Mouse (Mus musculus) left cerebral cortex, postnatal 25 days (tissue): Measurements from ENCODE around the gene Znrf1. TPM values are rescaled to one million over a fixed set of nuclear protein-coding genes. Genes with fewer than 3 reads are reported as not detected.

ENCODE experiments used
- DNase-seq, 2 experiments: peaks; one replicate each; pipeline ENCODE4 v3.0.0; 2022; ENCODE audit warnings: low spot score in 2 of 2, mixed read lengths in 1 of 2
- intact Hi-C: fragments of 180-260 bp; cut with DNase I; formaldehyde crosslinking; loops from one replicate; pipeline ENCODE4 v1.15.1; 2025
- total RNA-seq, 2 experiments: library from RNA; stranded (reverse); gene quantifications; 2 replicates each; pipeline ENCODE4 v1.2.3; 2021

Znrf1 gene
- total RNA-seq, 2 experiments from 2014 or later: 166 TPM

DNA sequence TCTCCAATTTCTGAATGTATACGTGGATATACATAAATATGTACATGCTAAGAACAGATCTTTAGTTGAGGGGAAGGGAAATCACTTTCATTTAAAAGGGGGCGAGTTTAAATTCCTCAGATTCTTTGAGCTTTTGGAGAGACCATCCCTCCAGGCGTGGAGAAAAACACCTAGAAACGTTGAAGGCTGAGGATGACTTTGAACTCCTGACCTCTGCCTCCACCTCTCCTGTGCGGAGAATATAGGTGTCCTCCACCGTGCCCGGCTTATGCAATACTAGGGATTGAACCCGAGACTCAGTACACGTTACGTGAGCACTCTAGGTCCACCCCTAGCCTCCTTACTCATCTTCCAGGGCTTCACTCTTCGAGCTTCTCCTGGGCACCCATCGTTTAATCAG lies 4.7 kb upstream of the Znrf1 start:
- intact Hi-C loops: loop anchor here (10.0 kb wide), 1 partner anchor 294 kb away; no protein-coding TSS in a partner anchor
- DNase-seq: no peak

DNA sequence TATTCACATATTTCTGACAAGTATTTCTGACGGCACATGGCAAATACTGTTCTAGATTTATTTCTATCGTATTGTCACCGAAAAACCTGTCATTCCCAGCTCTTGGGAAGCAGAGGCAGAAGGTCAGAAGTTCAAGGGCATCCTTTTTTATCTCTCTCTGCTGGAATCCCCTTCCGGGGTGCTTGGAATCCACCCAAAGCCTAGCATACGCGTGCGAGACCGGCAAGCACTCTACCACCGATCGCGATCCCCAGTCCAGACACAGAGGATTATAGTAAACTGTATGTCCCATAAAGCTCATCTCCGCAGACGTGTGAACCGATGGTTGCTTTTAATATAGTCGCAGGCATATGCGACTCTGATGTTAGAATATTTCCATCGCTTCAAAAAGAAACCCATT lies 4.3 kb upstream of the Znrf1 start:
- intact Hi-C loops: loop anchor here (10.0 kb wide), 1 partner anchor 293 kb away; no protein-coding TSS in a partner anchor
- DNase-seq: no peak

DNA sequence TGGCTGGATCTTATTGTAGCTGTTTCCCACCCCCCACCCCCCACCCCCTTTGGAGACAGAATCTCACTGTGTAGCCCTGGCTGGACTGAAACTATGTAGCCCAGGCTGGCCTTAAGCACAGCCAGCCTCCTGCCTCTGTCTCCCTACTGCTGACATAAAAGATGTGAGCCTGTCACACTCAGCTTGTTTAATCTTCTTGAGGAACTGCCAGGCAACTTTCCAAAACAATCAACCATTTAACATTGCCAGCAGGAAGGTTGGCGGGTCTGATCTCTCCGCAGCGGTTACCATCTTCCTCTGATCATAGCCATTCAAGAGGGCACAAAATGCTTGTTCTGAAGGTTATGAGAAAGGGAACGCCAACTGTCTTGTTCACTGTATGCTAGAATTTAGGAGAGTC lies 2.4 kb upstream of the Znrf1 start:
- DNase-seq: no peak

GRCm38 (mm10) chr8:111535491-111535890 lies 406 bp upstream of the Znrf1 start:
- DNase-seq: no peak
- intact Hi-C loops: loop anchor here (5.0 to 10.0 kb wide), 2 partner anchors 107 to 289 kb away; partner anchors contain the start of gene Zfp1

More for the DNA sequence above, 2.4 kb upstream of the Znrf1 start:
- intact Hi-C loops: loop anchor here (10.0 kb wide), 1 partner anchor 291 kb away; no protein-coding TSS in a partner anchor

- intact Hi-C loops: loop anchor here (1.0 to 10.0 kb wide), 4 partner anchors 89 to 288 kb away; partner anchors contain the start of gene Zfp1
- peak; percentile 52 to 55 for DNase-seq
Observed at GRCm38 (mm10) chr8:111536978-111537764, 1.3 kb downstream of the Znrf1 start.

GRCm38 (mm10) chr8:111537765-111538158 lies 1.9 kb downstream of the Znrf1 start:
- intact Hi-C loops: loop anchor here (2.0 to 10.0 kb wide), 3 partner anchors 105 to 287 kb away; partner anchors contain the start of gene Zfp1
- DNase-seq: no peak

GRCm38 (mm10) chr8:111538194-111538593 lies 2.3 kb downstream of the Znrf1 start:
- DNase-seq: no peak
- intact Hi-C loops: loop anchor here (5.0 to 10.0 kb wide), 2 partner anchors 104 to 287 kb away; partner anchors contain the start of gene Zfp1

DNA sequence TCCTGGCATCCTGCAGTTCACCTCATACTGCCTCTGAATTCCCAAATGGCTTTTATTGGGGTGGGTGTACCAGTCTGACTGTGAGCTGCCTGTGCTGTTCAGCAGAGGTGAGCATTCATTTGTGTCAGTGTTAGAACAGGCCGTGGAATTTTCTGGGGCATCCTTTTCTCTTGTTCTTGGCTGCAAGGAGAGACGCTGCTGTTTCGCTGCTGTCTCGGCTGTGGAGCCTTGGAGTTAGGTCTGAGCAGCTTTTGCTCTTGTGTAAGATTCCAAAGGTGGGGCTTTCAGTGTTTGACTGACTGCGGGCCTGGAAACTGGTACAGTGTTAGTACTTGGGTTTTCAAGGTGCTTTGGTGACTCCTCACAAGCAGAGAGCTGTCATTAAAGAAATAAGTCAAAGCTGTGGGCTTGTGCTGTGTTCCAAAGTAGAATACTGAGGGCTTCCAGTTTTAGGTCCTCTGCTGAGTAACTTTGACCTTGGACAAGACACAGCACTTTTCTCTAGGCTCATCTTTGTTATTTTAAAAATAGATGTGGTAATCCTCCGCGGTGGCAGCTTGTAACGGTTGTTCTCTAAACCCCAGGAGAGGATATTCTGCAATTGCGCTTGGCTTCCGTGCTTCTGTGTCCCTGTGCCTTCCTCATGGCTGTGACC lies 3.7 kb downstream of the Znrf1 start:
- intact Hi-C loops: loop anchor here (5.0 to 10.0 kb wide), 2 partner anchors 103 to 285 kb away; partner anchors contain the start of gene Zfp1
- DNase-seq: peak in 1 of 2 experiments; percentile 32

DNA sequence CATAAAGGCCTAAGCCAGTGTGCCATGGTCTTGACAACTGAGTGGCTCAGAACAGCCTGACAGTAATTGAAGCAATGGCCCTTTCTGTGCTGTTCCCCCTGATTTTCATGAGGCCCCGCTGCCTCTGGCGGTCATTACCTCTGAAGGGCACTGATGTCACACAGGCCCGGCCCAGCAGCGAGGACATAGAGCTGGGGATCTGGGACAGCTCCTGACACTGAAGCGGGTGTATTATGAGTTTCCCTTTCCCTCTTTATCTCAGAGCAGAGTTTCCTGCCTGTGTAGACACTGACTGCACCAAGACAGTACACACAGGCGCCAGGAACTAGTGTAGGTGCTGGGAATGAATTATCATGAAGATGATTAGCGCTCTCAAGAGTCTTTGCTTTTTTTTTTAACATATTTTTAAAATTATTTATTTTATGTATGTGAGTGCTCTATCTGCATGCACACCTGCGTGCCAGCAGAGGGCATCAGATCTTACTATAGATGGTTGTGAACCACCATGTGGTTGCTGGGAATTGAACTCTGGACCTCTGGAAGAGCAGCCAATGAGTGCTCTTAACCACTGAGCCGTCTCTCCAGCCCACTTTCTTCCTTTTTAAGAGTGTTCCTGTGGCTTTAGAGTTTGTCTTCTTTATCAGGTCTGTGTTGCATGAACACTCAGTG lies 7.9 kb downstream of the Znrf1 start:
- intact Hi-C loops: no loop called here
- DNase-seq: no peak

DNA sequence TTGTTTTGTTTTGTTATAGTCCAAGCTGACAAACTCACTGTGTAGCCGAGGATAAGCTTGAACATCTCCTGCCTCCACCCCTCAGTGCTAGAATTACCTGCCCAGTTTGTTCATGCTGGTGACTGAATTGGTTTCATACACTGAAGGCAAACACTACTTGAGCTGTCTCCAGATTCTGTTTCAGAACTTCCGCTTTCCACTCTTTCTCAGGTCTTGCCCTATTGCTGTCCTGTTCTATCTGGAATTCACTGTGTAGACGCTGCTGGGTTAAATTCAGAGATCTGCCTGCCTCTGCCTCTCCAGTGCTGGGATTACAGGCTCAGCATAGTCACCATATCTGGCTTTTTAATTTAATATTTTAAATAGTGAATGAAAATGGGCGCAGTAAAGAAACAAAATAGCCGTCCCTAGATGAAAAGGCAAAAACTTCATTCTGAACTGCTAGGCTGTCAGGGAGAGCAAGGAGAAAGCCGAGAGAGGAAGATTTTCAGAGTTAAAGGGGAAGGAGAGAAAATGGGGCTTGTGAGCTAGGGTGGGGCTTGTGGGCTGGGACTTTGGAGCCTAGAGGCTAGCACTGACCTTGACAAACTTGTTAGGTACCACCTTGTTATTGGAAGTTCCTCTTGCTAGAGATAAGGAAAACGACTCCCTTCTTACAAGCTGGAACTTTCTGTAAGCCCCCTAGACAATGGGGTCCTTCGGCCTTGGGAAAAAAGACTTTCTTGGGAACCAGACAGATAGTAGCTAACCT lies 9.7 kb downstream of the Znrf1 start:
- intact Hi-C loops: no loop called here
- no peak for DNase-seq

DNA sequence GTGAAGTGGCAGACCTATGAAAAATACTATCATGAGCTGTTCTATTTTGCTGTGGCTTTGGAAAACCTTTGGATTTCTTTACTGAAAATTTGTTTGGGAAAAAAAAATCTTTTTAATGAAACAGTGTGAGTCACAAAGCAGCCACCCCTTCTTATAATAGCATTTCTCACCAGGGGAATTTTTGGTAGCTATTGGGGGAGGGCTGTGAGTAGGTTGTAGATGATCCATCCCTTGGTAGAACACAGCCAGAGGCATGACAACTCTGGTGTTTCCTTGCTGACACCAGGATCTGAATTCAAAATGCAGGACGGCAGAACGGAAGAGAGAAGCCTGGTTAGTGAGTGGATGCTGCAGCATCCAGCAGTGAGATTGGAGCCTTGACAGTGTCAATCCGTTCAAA lies 11.2 kb downstream of the Znrf1 start:
- DNase-seq: peak in 1 of 2 experiments; percentile 82
- intact Hi-C loops: no loop called here

GRCm38 (mm10) chr8:111548201-111548600 lies 12.3 kb downstream of the Znrf1 start:
- no peak for DNase-seq
- intact Hi-C loops: no loop called here

DNA sequence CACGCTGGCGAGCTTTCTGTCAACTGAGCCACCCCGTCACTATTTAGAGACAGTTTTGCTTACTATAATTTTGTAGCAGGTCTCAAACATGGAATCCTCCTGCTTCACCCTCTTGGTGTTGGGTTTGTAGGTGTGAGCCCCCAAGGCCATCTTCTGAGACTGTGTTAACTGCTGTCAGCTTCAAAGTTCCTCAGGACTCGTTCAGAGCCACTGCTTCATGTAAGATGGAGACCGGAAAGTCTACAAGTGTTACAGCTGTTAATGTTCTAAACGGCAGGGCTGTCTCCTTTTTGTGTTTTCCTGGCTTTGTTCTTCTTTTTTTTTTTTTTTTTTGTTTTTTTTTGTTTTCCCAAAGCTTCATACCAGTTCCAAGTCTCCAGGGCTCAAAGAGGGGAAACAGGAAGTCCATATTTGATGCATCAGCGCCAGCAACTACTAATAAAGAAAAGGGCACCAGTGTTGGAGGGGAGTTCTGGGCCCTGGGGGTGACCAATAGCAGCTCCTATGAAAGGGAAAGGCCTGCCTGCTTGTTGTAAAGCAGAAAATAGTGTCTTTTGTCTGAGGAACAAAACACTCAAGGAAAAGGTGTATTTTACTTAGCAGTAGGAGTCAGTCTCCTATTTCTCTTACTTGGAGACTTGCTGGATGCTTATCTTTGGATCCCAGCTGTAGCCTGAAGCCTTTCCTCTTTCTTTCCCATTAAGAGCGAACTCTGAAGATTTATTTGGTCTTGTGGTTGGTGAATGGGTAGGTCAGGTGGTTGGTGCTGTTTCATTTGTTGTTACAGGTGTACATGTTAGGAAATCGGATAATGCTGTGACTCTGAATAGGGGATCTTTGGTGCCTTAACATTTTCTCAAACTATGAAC lies 14.3 kb downstream of the Znrf1 start:
- intact Hi-C loops: no loop called here
- DNase-seq: no peak

- DNase-seq: no peak
- intact Hi-C loops: no loop called here
Observed at GRCm38 (mm10) chr8:111551511-111552130, 15.7 kb downstream of the Znrf1 start.

GRCm38 (mm10) chr8:111561824-111562223 lies 25.9 kb downstream of the Znrf1 start:
- intact Hi-C loops: no loop called here
- DNase-seq: peak in 1 of 2 experiments; percentile 69

- intact Hi-C loops: no loop called here
Observed at GRCm38 (mm10) chr8:111562274-111562803, 26.4 kb downstream of the Znrf1 start.

DNA sequence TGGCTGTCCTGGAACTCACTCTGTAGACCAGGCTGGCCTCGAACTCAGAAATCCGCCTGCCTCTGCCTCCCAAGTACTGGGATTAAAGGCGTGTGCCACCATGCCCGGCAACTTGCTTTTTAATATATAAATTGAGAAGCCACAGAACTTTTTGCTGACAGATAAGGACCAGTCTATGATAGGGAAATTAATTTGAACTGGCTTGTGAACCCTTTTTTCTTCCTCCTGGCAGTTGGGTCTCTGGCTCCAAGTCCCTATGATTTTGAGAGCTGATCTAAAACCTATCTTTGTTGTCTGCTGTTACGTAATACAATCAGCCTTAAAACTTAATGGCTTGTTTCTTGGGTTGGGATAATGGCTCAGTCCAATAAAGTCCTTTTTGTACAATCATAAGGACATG lies 27.2 kb downstream of the Znrf1 start:
- no peak for DNase-seq
- intact Hi-C loops: no loop called here

More at GRCm38 (mm10) chr8:111562274-111562803, 26.4 kb downstream of the Znrf1 start:
- DNase-seq: no peak

DNA sequence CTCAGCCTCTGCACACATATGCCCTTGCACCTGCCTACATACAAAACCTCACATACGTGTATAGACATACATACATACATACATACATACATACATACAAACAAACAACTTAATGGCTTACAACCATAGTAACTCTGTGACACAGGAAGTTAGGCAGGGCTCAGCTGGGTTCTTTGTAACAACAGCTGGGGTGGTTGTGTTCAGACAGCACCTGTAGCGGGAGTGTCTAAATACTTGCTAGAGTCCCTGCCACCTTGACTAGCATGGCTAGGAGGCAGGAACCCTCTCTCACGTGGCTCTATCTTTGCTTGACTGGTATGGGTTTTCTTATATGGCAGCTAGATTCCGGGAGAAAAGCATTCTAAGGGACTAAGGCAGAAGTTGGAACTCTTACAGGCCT lies 27.8 kb downstream of the Znrf1 start:
- intact Hi-C loops: no loop called here

More for the DNA sequence above, 27.8 kb downstream of the Znrf1 start:
- no peak for DNase-seq
